Mouse (Mus musculus) stomach, embryonic 14.5 days (tissue): ENCODE data around the gene Atp11b. TPM values are rescaled to one million over a fixed set of nuclear protein-coding genes. Genes with fewer than 3 reads are reported as not detected.

Source experiments
- ATAC-seq: fragments of 200-750 bp; cut with Nextera tagmentation; 2 replicates; pipeline ENCODE4 v1.8.0; 2017; ENCODE audit warnings: low read depth, moderate TSS enrichment; ENCODE audit not compliant: insufficient number of reproducible peaks, insufficient read depth, low FRiP score
- H3K27ac ChIP-seq: fragments of 300-500 bp; sonication (generic); 2 replicates; pipeline ENCODE4 v1.5.1; 2014; ENCODE audit warnings: mild to moderate bottlenecking, low read length, moderate library complexity, mixed read lengths
- H3K27me3 ChIP-seq: fragments of 300-500 bp; sonication (generic); 2 replicates; pipeline ENCODE4 v1.6.1; 2014; ENCODE audit warnings: low read length, control low read depth, mixed read lengths; ENCODE audit not compliant: control insufficient read depth, insufficient read depth
- H3K36me3 ChIP-seq: fragments of 300-500 bp; sonication (generic); 2 replicates; pipeline ENCODE4 v1.6.1; 2014; ENCODE audit warnings: mild to moderate bottlenecking, control low read depth, low read length, moderate library complexity, mixed read lengths; ENCODE audit not compliant: control insufficient read depth, insufficient read depth
- H3K4me1 ChIP-seq: fragments of 300-500 bp; sonication (generic); 2 replicates; pipeline ENCODE4 v1.6.1; 2014; ENCODE audit warnings: low read length, control low read depth, mixed read lengths; ENCODE audit not compliant: control insufficient read depth, insufficient read depth
- H3K4me2 ChIP-seq: fragments of 300-500 bp; sonication (generic); replicated peaks from 2 replicates; pipeline ENCODE4 v1.6.1; 2014; ENCODE audit warnings: low read depth, low read length, control low read depth
- H3K4me3 ChIP-seq: fragments of 300-500 bp; sonication (generic); 2 replicates; pipeline ENCODE4 v1.5.1; 2014; ENCODE audit warnings: low read depth, low read length, control low read depth
- H3K9ac ChIP-seq: fragments of 300-500 bp; sonication (generic); replicated peaks from 2 replicates; pipeline ENCODE4 v1.6.1; 2014; ENCODE audit warnings: low read depth, mild to moderate bottlenecking, control low read depth, low read length, moderate library complexity, mixed read lengths
- H3K9me3 ChIP-seq: fragments of 300-500 bp; sonication (generic); 2 replicates; pipeline ENCODE4 v1.6.1; 2016; ENCODE audit warnings: low read depth, low read length, control low read depth; ENCODE audit not compliant: control insufficient read depth
- WGBS: fragments of 180-500 bp; shearing (Covaris S2); extraction: QIAGEN DNeasy Blood & Tissue Kit; methylation state at CpG from one replicate; pipeline ENCODE4 v1.1.7; 2014; 5-methylcytosine and 5-hydroxymethylcytosine counted together
- polyA plus RNA-seq: library from polyadenylated mRNA; unstranded; fragments of >200 nt; fragmentation: Nextera tagmentation; extraction: Ambion mirVana; gene quantifications from 2 replicates; pipeline ENCODE4 v1.2.1, GENCODE M21; 2014

The Atp11b gene
- polyA plus RNA-seq, 1 experiment from 2014 or later: 52.3 TPM

GRCm38 (mm10) chr3:35726936-35727335 is 27.0 kb upstream of the Atp11b start:
- H3K4me3 ChIP-seq: no peak overlapping the region
- no peaks in the 10 kb centered on the region; the same call in 1 of the 2 replicates for H3K4me1 ChIP-seq
- H3K9me3 ChIP-seq: no peaks in the 10 kb centered on the region
- no peak overlapping the region for H3K4me2 ChIP-seq
- H3K27me3 ChIP-seq: no peaks in the 10 kb centered on the region
- no peak for ATAC-seq
- no peak overlapping the region for H3K27ac ChIP-seq
- no peak overlapping the region for H3K9ac ChIP-seq
- WGBS: 64% methylated on average over 1 of the region's 1 CpGs
- H3K36me3 ChIP-seq: no peaks in the 10 kb centered on the region

GRCm38 (mm10) chr3:35729490-35729889 is 24.4 kb upstream of the Atp11b start:
- ATAC-seq: peak; percentile 72; the same call in 1 of the 2 replicates
- WGBS: 10% methylated on average over 6 of the region's 6 CpGs
- H3K9ac ChIP-seq: no peak overlapping the region
- no peak overlapping the region for H3K4me3 ChIP-seq
- no peaks in the 10 kb centered on the region for H3K9me3 ChIP-seq
- H3K27me3 ChIP-seq: no peaks in the 10 kb centered on the region
- H3K4me1 ChIP-seq: no peaks in the 10 kb centered on the region; the same call in 1 of the 2 replicates
- H3K4me2 ChIP-seq: no peak overlapping the region
- no peak overlapping the region for H3K27ac ChIP-seq
- no peaks in the 10 kb centered on the region for H3K36me3 ChIP-seq

- Histone ChIP-seq H3K9me3 (no peaks in the 10 kb centered on the region), H3K4me2 (no peak overlapping the region), H3K4me1 (no peaks in the 10 kb centered on the region; the same call in 1 of the 2 replicates), H3K27me3 (no peaks in the 10 kb centered on the region), H3K9ac (no peak overlapping the region), H3K27ac (no peak overlapping the region), H3K36me3 (no peaks in the 10 kb centered on the region), H3K4me3 (no peak overlapping the region)
- 81% methylated on average over 10 of the region's 10 CpGs for WGBS
- no peak for ATAC-seq
These were observed 21.7 kb upstream of the Atp11b start for GRCm38 (mm10) chr3:35731981-35732777.

- no peaks in the 10 kb centered on the region; the same call in 1 of the 2 replicates for H3K4me1 ChIP-seq
- no peak overlapping the region for H3K27ac ChIP-seq
- H3K27me3 ChIP-seq: no peaks in the 10 kb centered on the region
- no peak overlapping the region for H3K9ac ChIP-seq
- no peak overlapping the region for H3K4me2 ChIP-seq
- H3K9me3 ChIP-seq: no peaks in the 10 kb centered on the region
- H3K4me3 ChIP-seq: no peak overlapping the region
- no peaks in the 10 kb centered on the region for H3K36me3 ChIP-seq
- ATAC-seq: no peak
These were observed 21.1 kb upstream of the Atp11b start for GRCm38 (mm10) chr3:35732778-35733147.

GRCm38 (mm10) chr3:35734509-35734908 is 19.4 kb upstream of the Atp11b start:
- Histone ChIP-seq H3K9me3 (no peaks in the 10 kb centered on the region), H3K27me3 (no peaks in the 10 kb centered on the region), H3K9ac (no peak overlapping the region), H3K4me2 (no peak overlapping the region), H3K27ac (no peak overlapping the region), H3K36me3 (no peaks in the 10 kb centered on the region), H3K4me1 (no peaks in the 10 kb centered on the region), H3K4me3 (no peak overlapping the region)
- ATAC-seq: no peak
- WGBS: 86% methylated on average over 4 of the region's 4 CpGs

GRCm38 (mm10) chr3:35738071-35738470 is 15.8 kb upstream of the Atp11b start:
- Histone ChIP-seq H3K9ac (no peak overlapping the region), H3K27ac (no peak overlapping the region), H3K27me3 (no peaks in the 10 kb centered on the region), H3K4me2 (no peak overlapping the region), H3K9me3 (no peaks in the 10 kb centered on the region), H3K36me3 (no peaks in the 10 kb centered on the region), H3K4me3 (no peak overlapping the region), H3K4me1 (no peaks in the 10 kb centered on the region)
- 90% methylated on average over 3 of the region's 3 CpGs for WGBS
- no peak for ATAC-seq

- no peak for ATAC-seq
- Histone ChIP-seq H3K27me3 (no peaks in the 10 kb centered on the region), H3K36me3 (no peaks in the 10 kb centered on the region), H3K4me2 (no peak overlapping the region), H3K4me1 (no peaks in the 10 kb centered on the region), H3K27ac (no peak overlapping the region), H3K9ac (no peak overlapping the region), H3K9me3 (no peaks in the 10 kb centered on the region), H3K4me3 (no peak overlapping the region)
- 47% methylated on average over 4 of the region's 4 CpGs for WGBS
These were observed 8.9 kb upstream of the Atp11b start for GRCm38 (mm10) chr3:35745010-35745409.

- Histone ChIP-seq H3K36me3 (no peaks in the 10 kb centered on the region), H3K4me1 (no peaks in the 10 kb centered on the region), H3K4me2 (no peak overlapping the region), H3K27ac (no peak overlapping the region), H3K9ac (no peak overlapping the region), H3K27me3 (no peaks in the 10 kb centered on the region), H3K4me3 (no peak overlapping the region), H3K9me3 (no peaks in the 10 kb centered on the region)
- 57% methylated on average over 9 of the region's 9 CpGs for WGBS
- no peak for ATAC-seq
These were observed 7.0 kb upstream of the Atp11b start for GRCm38 (mm10) chr3:35746840-35747456.
